Mouse (Mus musculus) mouse trophoblast stem cell (cell line): ENCODE results near the gene Traf3ip1.

Experiments used
- in situ Hi-C, 2 experiments: fragments of 300-500 bp; cut with MseI, MboI; formaldehyde crosslinking; loops; 2 replicates in 1 of 2; 3 replicates in 1 of 2; pipeline ENCODE4 v1.15.1; 2025

The Traf3ip1 gene

DNA sequence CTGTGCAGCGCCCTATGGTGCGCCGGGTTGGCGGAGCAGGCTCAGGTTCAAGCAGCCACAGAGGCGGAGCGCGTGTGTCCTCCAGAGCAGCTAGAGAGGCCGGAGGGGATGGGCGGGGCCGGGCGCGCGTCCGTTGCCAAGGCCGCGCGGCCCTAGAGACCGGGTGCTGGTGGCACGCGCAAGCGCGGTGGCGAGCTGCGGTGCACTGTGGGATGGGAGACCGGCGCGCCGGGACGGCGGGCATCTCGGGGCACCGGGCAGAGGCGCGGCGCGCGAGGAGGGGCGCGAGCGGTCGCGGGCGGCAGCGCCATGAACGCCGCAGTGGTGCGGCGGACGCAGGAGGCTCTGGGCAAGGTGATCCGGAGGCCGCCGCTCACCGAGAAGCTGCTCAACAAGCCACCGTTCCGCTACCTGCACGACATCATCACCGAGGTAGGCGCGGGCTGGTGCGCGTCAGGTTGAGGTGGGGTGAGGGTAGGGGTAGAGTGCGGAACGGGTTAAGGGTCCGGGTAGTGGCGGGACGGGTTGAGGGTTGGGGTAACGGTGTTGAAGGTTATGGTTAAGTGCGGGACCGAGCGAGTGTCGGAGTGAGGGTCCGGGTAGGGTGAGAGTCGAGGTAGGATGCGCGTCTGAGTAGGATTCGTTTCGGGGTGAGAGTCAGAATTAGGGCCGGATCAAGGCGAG is at the start of gene Traf3ip1:
Traf3ip1 (plus strand) TSS at position 191 of the 684 bp plus-strand sequence.
- in situ Hi-C loops, result no loop called here

DNA sequence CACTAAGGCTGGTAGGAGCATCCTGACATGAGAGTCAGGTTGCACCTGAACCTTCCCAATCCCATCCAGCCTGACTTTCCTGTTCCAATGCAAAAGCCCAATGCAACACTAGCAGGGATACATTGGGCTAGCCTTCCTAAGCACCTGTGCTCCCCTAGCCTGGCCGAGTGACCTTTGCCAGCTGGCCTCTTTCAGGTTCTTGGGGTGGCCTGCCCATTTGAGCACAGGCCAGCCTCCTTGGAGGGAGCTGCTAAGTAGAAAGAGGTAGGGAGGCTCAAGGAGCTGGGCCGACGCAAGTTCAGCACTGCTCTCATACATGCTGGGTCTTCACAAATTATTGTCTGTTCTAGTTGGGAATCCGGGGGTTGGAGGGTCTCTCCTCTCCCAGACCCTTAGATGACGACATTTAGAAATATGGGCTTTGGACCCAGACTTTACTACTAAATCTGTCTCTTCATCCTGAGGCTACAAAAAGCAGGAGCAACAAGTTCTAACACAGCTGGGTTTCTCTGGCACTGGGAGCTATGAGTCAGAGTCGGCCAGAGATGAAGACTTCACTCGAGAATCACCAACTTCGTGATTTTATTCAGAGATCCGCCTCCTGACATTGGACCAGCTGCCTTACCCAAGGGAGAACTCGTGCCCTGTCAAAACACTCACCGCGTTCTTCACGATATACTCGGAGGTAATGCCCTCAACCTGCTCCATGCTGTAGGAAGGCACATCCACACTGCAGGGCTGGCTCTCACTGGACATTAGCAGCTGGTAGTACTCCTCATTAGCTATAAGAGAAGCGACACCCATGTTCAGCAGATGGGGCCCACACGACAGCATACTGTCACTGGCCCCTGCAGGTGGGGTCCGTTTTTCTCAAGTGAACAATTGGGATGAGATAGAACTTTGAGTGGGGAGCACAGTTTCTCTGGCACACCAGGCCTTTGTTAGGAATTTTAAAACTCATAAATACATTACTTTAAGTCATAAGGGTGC is 49.3 kb upstream of the Traf3ip1 start:
- in situ Hi-C loops, result no loop called here

DNA sequence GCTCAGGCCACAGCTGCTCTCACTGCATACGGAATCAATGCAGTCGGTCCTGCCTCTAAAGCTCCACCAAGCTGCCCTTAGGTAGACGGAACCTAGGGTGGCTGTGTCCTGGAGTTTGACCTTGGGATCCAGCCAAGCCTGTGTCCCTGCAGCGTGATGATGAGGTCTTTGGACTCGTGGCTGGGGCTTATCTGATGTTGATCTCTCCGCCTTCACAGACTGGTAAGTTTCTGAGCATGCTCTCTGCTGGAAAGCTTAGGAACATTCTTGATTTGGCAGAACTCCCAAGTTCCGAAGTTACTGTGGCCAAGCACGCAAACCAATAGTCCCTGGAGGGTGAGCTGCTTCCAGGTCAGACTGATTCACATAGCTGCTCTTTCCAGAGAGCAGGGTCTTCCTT is 48.4 kb upstream of the Traf3ip1 start:
- in situ Hi-C loops, result no loop called here

DNA sequence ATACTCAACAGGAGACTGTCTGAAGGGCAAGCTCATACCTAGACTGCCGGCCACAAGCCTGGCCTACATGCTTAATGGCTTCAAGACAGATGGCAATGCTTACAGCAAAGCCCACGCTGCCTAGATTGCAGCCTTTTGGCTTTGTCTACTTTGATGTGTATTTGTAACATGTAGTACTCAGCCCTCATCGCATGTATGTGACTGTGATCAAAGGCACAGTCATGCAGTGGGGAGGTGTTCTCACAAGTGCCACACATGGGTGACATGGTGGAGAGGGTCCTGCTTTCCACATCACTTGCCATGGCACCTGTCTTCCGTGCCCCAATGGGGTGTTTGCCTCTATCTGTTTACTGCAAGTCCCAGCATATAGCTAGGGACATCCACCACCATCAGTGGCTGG is 47.9 kb upstream of the Traf3ip1 start:
- in situ Hi-C loops, result no loop called here

DNA sequence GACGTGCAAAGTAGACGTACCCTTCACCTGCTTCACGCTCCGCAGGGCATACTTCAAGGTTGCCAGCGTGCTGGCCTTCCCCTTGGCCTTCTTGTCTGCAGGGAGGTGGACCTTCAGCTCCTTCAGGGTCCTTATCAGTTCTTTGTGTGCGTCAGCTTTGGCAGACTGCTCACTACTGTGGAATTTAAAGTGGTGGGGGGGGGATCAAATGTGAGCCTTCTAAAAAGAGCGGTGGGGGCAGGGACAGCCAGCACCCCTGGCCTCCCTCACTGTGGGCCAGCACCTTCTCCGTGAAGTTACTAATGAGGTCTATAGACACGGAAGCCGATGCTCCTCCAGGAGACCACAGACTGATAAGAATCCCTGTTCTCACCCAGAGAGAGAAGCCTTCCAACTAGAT is 45.8 kb upstream of the Traf3ip1 start:
- in situ Hi-C loops, result no loop called here

DNA sequence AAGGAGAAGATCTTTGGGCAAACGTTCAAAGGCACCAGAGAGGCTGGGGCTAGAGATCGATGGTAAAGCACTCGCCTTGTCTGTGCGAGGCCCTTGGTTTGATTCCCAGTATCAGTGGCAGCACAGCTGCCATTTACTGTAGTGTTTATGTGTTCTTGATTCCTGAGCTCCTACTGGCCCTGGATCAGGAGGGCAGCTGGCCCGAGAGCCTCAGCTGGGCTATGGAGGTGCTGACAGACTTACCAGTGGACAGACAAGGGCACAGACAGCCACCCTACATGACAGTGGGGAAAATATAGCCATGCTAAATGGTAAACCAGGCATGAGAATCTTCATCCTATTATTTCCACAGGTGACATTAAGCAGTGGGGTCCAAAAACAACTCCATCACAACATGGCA is 43.6 kb upstream of the Traf3ip1 start:
- in situ Hi-C loops, result no loop called here

DNA sequence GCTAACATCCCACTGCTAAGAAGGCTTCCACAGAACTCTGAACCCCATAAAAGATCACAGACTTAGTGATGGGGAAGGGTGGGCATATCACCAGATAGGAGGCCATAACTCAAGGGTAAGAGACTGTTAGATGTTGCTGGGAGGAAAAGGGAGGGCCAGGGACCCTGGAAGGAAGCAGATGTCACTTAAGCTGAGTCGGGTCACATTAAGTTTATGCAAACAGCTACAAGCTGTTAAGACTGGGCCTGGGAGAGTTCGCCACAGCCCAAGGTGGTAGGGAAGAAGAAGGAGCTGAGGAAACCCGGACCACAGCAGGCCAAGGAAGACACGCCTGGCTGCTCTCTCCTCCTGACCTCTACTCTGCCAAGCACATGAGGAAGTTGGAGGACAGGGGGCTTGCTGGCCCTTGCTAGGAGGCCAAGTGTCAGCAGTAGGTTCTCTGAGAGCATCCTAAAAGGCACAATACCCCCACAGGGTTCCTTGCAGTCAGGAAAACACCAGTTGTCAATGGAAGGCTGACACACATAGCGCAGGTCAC is 42.8 kb upstream of the Traf3ip1 start:
- in situ Hi-C loops, result no loop called here

DNA sequence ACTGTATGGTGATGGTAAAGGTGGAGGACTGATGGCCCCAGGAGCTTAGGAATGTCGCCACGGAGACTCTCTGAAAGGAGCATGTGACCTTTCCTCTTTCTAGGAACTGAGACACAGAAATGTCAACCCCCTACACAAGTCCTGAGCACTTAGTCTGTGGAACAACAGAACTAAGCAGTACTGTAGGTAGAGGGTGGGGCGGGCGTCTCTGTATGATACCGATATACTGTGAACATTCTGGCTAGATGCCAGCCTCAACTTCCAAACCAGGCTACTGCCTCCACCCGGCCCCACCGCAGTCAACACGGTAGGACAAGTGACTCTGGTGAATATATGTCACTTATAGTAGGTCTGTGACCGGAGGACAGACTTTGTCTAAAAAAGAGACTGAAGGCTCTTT is 40.5 kb upstream of the Traf3ip1 start:
- in situ Hi-C loops, result no loop called here

DNA sequence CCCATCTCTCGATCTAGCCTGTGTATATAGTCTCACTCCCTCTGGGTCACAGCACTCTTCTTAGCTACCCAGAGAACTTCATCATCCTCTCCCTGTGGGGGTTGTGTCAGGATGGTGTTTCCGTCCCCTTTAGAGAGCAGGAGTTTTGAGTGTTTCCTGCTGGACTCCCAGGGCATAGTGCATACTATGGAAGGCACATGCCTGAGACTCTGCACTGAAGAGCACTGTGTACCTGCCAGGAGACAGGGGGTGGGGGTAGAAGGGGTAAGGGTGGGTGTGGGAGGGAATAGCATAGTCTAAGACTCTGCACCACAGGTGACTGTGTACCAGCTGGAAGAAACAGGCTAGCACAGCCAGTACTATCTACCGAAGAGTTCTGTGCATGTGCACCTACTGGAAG is 40.1 kb upstream of the Traf3ip1 start:
- in situ Hi-C loops, result no loop called here

DNA sequence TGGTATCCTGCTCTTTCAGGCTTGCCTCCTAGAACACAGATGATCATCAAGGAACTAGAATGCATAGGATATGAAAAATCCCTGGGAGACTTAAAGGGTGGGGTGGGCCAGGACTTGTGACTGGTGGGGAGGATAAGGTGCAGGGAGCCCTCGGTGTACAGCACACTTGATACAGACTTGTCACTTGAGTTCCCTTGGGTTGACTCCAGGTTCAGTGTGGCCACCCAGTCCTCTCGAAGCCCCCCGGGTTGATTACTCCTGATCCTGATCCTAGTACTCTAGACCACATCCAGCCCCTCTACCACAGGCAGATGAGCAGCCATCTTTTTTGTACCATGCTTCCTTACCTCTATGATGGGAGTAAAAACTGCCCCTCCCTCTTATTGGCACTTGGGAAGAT is 39.5 kb upstream of the Traf3ip1 start:
- in situ Hi-C loops, result no loop called here

DNA sequence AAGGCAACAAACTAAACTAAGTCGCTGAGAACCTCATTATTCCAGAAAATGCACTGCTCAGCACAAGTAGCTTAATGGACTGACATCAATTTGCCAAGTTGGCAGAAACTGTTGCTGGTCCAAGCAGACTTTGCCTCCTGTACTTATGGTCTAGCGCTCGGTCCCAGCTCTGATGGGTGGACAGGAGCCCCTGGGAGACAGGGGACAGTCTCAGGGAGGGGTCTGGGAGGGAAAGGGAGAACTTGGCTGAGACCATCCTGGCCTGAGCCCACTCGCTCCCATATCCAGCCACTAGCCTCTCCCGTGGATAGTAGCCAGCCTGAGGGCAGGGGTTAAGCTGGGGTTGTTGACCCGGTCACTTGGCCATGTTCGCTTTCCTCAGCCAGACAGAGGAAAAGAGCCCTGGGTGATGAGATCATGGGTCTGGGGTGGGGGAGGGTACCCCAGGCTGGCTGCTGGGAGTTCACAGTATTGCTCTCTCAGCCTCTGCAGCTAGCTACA is 38.7 kb upstream of the Traf3ip1 start:
- in situ Hi-C loops, result no loop called here

DNA sequence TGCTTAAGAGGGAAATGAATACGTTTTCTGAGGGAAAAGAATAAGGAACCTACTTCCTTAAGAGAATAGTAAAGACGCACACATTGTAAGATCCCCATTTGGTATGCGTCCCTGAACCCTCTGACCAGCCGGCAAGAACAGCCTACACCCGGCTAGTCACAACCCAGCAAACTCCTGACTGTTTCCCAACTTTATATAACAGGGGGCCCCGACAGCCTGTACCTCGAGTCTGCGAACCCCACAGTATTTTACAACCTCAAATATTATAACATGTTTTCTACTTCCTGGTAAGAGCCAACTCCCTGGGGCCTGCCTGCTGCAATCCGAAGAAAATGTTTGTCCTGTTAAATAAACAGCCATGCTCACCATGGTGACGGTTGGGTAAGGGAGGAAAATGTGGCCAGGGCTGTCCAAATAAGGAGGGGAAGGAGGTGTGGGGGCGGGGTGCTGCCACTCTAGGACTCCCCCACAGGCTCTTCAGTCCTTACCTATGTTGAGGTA is 38.1 kb upstream of the Traf3ip1 start:
- in situ Hi-C loops, result no loop called here

DNA sequence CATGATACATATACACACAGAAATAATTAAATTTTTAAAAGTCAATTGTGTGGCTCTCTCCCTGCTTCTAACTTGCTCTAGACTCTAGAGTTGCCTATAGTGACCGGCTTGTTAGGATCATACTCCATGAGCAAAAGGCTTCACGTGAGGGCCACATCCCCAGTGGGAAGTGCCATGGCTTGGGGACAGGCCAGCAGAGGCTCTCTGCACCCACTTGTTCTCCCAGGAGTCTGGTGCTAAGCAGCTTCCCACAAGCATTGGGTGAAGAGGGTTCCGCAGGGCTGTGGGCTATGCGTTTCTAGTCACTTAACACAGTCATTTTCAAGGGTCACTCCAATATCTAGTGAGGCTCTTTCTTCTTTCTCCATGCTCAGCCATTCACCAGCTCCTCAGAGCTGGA is 37.3 kb upstream of the Traf3ip1 start:
- in situ Hi-C loops, result no loop called here

DNA sequence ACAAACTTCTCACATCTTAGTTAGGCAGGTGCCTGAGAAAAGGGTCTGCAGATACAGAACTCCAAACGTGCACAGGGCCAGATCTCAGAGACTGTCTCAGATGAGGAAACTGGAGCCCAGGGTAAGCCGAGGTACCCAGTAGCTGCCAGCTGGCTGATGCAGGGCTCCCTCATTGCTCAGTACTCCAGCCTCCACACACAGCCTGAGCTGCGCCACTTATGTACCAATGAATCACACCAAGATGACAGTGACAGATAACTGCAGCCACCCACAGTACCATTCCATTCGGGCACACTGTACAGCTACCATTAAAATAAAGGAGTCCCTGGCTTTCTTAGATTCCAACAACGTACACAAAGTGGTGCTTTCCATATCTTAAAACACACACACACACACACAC is 36.7 kb upstream of the Traf3ip1 start:
- in situ Hi-C loops, result no loop called here

DNA sequence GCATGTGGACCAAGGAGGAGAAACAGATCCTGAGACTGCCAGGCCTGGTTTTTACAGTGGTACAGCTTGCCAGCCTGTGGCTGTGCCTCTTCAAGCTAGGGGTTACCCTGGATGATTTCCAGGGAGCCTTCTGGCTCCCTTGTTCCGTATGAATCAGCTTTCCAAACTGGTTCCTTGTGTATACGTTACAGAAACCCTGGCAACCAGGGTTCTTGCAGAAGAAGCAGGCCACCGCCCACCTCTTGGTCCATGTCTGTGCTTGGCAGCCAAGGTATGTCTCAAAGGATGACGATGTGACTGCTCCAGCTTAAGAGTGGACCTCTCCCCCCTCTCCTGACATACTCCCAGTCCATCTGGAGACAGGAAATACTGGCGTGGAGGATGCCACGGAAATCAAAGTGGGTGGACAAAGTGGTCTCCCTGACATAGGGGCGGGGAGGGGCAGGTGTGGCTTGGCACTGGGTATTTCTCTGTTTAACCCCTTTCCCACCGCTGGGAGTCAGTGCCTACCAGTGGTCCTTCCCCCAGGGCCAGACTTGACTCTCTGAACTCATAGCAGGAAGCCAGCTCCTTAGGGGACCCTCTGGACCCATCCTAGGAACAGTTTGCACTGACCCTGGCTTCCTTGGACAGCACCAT is 36.1 kb upstream of the Traf3ip1 start:
- in situ Hi-C loops, result no loop called here

DNA sequence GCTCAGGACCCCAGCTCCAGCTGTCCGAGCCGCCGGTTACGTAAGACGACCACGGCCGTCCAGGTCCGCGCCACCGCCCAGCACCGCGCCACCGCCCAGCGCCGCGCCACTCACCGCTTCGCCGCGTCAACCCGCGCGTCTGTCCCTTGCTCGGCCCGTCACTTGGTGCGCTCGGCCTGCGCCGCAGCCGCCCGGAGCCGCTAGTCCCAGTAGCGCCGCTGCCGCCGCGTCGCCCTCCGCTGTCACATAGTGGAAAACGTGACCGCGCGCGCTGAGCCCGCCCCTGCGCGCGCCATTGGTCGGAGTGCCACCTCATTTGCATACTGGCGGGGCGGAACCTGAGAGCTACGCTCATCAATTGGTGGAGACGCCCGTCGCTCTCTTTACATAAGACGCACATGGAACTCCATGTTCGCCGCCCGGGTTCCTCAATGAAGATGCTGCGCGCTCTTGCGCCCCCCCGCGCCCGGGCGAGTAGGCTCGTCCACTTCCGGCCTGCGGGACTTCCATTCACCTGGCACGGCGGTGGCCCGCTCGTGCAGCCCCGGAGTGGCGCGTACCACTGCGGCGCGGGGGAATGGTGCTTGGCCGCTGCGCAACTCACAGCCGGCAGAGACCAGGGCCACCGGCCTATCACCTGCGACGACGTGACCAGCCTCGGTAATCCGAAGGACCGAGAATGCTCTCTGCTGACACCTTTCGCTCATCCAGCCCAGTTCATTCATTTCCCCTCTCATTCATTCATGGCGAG is 35.2 kb upstream of the Traf3ip1 start, which contains the start of gene Per2:
Per2 (minus strand) TSS at position 266 of the 751 bp plus-strand sequence.
- in situ Hi-C loops, result no loop called here

DNA sequence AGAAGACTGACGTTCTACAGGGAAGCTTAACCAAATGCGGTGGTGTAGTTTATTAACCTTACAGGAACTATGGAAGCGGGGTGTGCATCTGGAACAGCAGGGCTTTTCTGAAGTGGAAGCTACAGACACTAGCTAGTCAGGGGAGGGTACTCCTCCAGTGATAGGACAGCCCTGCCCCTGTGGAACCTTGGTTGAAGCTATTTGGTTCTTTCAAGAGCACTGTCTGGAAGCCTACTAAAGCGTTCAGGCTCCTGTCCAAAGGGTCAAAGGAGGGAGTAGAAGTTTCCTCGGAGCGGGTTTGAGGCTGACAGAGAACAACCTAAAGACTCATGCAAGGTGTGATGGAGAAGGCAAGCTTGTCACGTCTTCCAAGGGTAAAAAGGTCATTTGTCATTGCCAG is 34.4 kb upstream of the Traf3ip1 start:
- in situ Hi-C loops, result no loop called here

DNA sequence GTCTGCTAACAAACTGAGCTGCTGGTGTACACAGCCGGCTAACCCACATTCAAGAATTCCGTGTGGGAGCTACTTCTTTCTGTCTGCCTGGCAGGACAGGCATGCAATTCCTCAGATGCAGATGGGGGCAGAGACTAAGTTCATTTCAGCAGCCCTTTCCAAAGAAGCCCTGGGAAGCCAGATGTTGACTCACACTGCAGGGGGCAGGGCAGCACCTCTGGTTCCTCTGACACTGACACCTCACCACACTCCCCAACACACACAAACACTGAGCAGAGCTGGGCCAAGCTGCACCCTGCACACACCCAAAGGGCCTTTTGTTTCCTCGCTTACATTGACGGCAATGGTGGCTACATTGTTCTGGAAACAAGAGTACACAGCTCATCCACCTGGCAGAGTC is 33.9 kb upstream of the Traf3ip1 start:
- in situ Hi-C loops, result no loop called here

DNA sequence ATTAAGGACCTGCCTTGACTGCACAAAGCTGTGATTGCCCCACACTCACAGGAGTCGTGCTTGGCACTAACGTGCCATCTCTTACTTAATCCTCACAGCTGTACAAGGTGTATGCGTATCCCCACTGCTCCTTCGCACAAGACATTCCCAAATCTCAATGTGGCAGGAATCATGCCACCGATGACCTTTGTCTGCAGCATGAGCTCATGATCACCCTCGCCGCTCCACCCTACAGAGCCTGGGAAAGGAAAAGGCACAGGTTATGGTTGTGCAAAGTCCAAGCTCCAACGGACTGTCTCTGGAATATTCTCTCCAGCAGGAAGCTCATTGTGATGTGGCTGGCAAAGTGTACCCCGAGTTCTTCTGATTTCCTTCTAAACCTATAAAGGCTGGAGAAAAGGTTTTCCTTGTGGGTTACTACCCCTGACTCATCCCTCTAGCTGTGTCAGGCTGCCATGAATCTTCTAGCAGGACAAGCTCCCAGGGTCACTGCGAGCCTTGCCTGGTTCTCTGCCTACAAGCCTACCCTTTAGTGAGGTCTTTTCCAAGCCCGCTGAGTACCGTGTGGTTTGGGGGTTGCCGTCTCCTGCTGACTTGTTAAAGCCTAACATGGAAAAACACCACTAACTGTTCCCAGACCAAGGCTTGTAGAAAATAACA is 31.0 kb upstream of the Traf3ip1 start:
- in situ Hi-C loops, result no loop called here

DNA sequence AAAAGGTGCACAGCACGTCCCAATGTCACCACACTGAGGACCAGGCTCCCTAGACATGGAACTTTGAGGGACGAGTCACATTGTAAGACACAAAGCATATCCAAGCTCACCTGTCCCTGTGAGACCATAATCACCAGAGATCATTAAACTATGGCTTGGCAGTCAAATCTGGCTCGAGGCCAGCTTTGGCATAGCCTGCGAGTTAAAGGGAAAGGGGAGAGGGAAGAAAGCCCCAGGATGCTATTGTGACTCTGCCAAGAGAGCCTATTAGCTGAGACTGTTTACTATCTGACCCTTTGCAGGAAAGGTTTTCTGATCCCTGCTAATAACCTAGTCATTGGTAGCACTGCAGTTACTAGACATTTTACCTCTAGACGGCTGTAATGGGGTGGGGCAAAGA is 30.0 kb upstream of the Traf3ip1 start:
- in situ Hi-C loops, result no loop called here
